Mouse (Mus musculus): ENCODE results near the gene Slc13a3.

DNA sequence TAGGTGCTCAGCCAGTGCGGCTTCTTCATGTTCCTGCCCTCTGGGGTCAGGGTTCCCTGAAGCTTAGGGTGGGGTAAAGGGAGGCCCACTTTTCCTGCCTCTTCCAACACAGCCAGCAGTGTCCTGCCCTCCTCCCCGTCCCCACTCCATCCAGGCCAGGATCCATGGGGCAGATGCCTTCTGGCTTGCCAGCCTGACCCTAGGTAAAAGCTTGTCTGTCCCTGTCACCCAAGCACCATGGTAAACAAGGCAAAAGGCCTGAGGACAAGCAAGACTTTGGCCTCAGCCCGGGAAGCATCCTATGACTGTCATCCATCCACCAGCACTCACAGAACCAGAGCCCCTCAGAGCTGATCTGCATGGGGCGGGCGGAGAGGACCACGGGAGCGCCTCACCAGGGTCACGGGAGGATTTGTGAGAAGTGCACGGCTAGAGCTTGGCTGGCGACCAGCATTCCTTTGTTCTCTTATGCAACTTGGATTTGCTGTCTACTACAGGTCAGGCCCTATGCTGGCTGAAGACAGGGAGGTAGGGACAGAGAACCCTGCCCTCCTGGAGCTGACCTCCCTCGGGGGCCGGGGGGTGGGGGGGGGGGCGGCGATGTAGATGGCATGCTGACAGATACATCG is 5.1 kb downstream of the Slc13a3 start:
- TF ChIP-seq CTCF (IDR thresholded peaks at IDR 0.05; ENCODE audit: borderline replicate concordance, insufficient read depth, low read length) (no peak), POLR2A (IDR thresholded peaks at IDR 0.05; ENCODE audit: low read depth, low read length) (no peak)

All from embryonic fibroblast, embryonic 13.5 days (primary cell).